Mouse (Mus musculus): ENCODE measurements around the gene Gpr161. TPM values are rescaled to one million over a fixed set of nuclear protein-coding genes. Genes with fewer than 3 reads are reported as not detected.
A peak's percentile ranks its signal among the peaks of the same experiment; 100 is the strongest.

Gpr161 gene
- total and polyA plus RNA-seq, 3 experiments = 0.11 TPM; not detected in 2

DNA sequence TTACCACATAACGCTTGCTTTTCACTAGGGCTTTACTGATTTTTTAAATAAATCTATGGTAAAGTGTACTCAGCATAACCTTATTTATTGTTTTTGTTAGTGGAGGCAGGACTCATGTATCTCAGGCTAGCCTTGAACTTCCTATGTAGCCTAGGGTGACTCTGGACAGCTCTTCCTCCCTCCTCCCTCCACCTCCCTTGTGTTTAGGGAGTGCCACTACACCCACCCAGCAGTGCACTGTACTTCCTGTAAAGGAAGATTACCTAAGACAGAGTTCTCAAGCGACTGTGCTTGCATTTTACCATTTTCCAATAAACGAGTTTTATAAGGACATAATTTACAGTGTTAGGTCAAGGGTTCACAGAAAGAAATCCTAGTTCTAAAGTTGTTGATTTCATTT lies 37.2 kb downstream of the Gpr161 start:
- TF ChIP-seq CTCF (IDR thresholded peaks at IDR 0.05; ENCODE audit: low read depth, low read length) = no peak
- no peak for TF ChIP-seq GATA1 (IDR thresholded peaks at IDR 0.05; ENCODE audit: borderline replicate concordance, low read length)
- no peak for TF ChIP-seq TAL1 (conservative IDR thresholded peaks at IDR 0.05; ENCODE audit: low read depth, low read length)
- no peak for TF ChIP-seq GATA2 (IDR thresholded peaks at IDR 0.05; ENCODE audit: borderline replicate concordance, low read depth, low read length)
- no peak for TF ChIP-seq POLR2AphosphoS5 (IDR thresholded peaks at IDR 0.05; ENCODE audit: insufficient replicate concordance, low read depth, low read length)
- no peak for ATAC-seq (ENCODE audit: extremely low read depth, insufficient number of reproducible peaks, low FRiP score, poor library complexity, severe bottlenecking)
- Histone ChIP-seq H3K9me3 (replicated peaks) (no peaks in the 10 kb centered on the region), H3K4me1 (ENCODE audit: insufficient read depth, low read depth, low read length) (peaks cover 2% of the 10 kb centered on the region; the same call in 1 of the 2 replicates), H3K27me3 (ENCODE audit: insufficient read depth, low read length) (no peaks in the 10 kb centered on the region), H3K4me3 (ENCODE audit: low read depth, low read length) (no peak overlapping the region), H3K36me3 (replicated peaks) (peaks cover 58% of the 10 kb centered on the region)
- DNase-seq (ENCODE audit: low spot score) = no peak

DNA sequence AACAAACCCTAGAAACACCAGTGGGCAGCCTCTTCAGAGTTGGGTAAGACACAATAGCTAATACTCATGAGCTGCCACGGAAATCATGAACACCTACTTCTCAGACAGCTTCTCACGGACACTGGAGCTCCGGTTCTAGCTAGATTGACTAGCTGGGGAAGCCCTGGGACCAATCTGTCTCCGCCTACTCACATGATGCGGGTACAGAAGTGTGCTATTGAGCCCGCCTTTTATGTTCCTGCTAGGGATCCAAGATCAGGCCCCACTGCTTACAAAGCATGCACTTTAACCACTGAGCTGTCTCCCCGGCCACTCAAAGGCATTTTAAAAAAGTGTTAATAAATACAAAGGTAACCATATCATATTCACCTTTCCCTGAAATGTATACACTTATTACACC lies 46.5 kb downstream of the Gpr161 start:
- peaks cover 11% of the 10 kb centered on the region for H3K4me1 ChIP-seq (ENCODE audit: insufficient read depth, low read depth, low read length)
- no peak overlapping the region for H3K4me3 ChIP-seq (ENCODE audit: low read depth, low read length)
- no peaks in the 10 kb centered on the region for H3K27me3 ChIP-seq (ENCODE audit: insufficient read depth, low read length)
- ATAC-seq (ENCODE audit: extremely low read depth, insufficient number of reproducible peaks, low FRiP score, poor library complexity, severe bottlenecking) (no peak), DNase-seq (ENCODE audit: low spot score) (no peak)
- peaks cover 40% of the 10 kb centered on the region for H3K36me3 ChIP-seq (replicated peaks)
- H3K9me3 ChIP-seq (replicated peaks) = no peaks in the 10 kb centered on the region
- no peak for TF ChIP-seq POLR2AphosphoS5 (IDR thresholded peaks at IDR 0.05; ENCODE audit: insufficient replicate concordance, low read depth, low read length)
- no peak for TF ChIP-seq TAL1 (conservative IDR thresholded peaks at IDR 0.05; ENCODE audit: low read depth, low read length)
- no peak for TF ChIP-seq GATA1 (IDR thresholded peaks at IDR 0.05; ENCODE audit: borderline replicate concordance, low read length)
- TF ChIP-seq GATA2 (IDR thresholded peaks at IDR 0.05; ENCODE audit: borderline replicate concordance, low read depth, low read length) = no peak
- TF ChIP-seq CTCF (IDR thresholded peaks at IDR 0.05; ENCODE audit: low read depth, low read length) = no peak

DNA sequence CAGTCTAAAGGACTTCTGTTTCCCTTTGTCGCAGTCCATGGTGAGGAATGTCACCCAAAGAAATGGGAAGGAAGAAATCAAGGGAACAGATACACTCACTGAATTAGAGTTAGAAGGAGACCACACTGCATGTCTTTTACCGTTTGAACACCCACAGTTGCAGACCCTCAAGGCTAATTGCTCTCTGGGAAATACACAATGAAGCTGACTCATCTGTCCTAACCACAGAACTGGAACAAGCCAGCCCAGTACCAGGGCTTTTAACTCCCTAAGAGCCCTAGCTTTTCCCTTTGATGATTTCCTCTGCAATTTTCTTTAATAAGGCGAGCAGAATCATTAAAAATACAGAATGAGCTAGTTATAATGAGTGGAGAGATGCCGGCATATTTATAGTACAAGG lies 48.9 kb downstream of the Gpr161 start:
- TF ChIP-seq GATA1 (IDR thresholded peaks at IDR 0.05; ENCODE audit: borderline replicate concordance, low read length) (no peak), CTCF (IDR thresholded peaks at IDR 0.05; ENCODE audit: low read depth, low read length) (no peak), POLR2AphosphoS5 (IDR thresholded peaks at IDR 0.05; ENCODE audit: insufficient replicate concordance, low read depth, low read length) (no peak), TAL1 (conservative IDR thresholded peaks at IDR 0.05; ENCODE audit: low read depth, low read length) (no peak), GATA2 (IDR thresholded peaks at IDR 0.05; ENCODE audit: borderline replicate concordance, low read depth, low read length) (no peak)
- no peak overlapping the region for H3K4me3 ChIP-seq (ENCODE audit: low read depth, low read length)
- DNase-seq (ENCODE audit: low spot score) (no peak), ATAC-seq (ENCODE audit: extremely low read depth, insufficient number of reproducible peaks, low FRiP score, poor library complexity, severe bottlenecking) (peak; percentile 54; the same call in 1 of the 2 replicates)
- peaks cover 11% of the 10 kb centered on the region for H3K4me1 ChIP-seq (ENCODE audit: insufficient read depth, low read depth, low read length)
- H3K9me3 ChIP-seq (replicated peaks) = no peaks in the 10 kb centered on the region
- H3K36me3 ChIP-seq (replicated peaks) = peaks cover 30% of the 10 kb centered on the region
- no peaks in the 10 kb centered on the region for H3K27me3 ChIP-seq (ENCODE audit: insufficient read depth, low read length)

DNA sequence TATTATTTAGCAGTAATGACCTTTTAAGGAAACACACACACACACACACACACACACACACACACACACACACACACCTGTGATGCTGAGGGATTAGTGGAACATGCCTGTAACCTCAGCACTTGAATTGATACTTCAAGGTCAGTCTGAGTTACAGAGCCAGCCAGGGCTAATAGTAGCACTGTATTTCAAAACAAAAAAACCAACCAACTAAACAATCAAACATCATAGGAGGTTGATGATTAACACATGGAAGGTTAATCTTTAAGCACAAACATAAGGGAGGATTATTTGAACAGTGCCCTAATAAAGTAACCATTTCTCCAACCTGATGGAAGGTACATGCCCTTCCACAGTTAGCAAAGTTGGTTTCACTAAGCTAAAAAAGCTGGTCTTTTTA lies 53.0 kb downstream of the Gpr161 start:
- DNase-seq (ENCODE audit: low spot score) (no peak), ATAC-seq (ENCODE audit: extremely low read depth, insufficient number of reproducible peaks, low FRiP score, poor library complexity, severe bottlenecking) (no peak)
- no peak overlapping the region for H3K4me3 ChIP-seq (ENCODE audit: low read depth, low read length)
- TF ChIP-seq TAL1 (conservative IDR thresholded peaks at IDR 0.05; ENCODE audit: low read depth, low read length) (no peak), POLR2AphosphoS5 (IDR thresholded peaks at IDR 0.05; ENCODE audit: insufficient replicate concordance, low read depth, low read length) (no peak), GATA2 (IDR thresholded peaks at IDR 0.05; ENCODE audit: borderline replicate concordance, low read depth, low read length) (no peak), CTCF (IDR thresholded peaks at IDR 0.05; ENCODE audit: low read depth, low read length) (no peak), GATA1 (IDR thresholded peaks at IDR 0.05; ENCODE audit: borderline replicate concordance, low read length) (no peak)
- peaks cover 11% of the 10 kb centered on the region for H3K4me1 ChIP-seq (ENCODE audit: insufficient read depth, low read depth, low read length)
- no peaks in the 10 kb centered on the region for H3K9me3 ChIP-seq (replicated peaks)
- H3K36me3 ChIP-seq (replicated peaks) = peaks cover 43% of the 10 kb centered on the region
- no peaks in the 10 kb centered on the region for H3K27me3 ChIP-seq (ENCODE audit: insufficient read depth, low read length)

DNA sequence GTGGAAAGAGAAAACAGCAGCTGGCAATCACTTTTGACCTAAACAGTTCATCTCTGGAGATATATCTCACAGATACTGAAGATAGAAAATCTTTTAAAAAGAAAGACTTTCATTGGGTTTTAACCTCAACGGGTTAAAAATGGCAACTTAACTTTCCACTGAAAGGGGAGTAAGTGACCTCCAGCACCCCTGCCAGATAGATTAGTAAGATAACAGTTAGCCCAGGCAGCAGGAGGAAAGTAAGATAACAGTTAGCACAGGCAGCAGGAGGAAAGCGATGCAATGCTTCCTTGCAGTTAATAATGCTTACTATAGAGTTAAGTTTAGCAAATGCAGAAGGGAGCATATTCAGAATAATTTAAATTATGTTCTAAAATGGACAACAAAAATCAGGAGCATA lies 60.8 kb downstream of the Gpr161 start:
- DNase-seq (ENCODE audit: low spot score) (peak; percentile 3), ATAC-seq (ENCODE audit: extremely low read depth, insufficient number of reproducible peaks, low FRiP score, poor library complexity, severe bottlenecking) (peak; percentile 98)
- H3K4me3 ChIP-seq (ENCODE audit: low read depth, low read length) = no peak overlapping the region
- no peaks in the 10 kb centered on the region for H3K9me3 ChIP-seq (replicated peaks)
- H3K4me1 ChIP-seq (ENCODE audit: insufficient read depth, low read depth, low read length) = peaks cover 33% of the 10 kb centered on the region
- peaks cover 32% of the 10 kb centered on the region for H3K36me3 ChIP-seq (replicated peaks)
- no peaks in the 10 kb centered on the region for H3K27me3 ChIP-seq (ENCODE audit: insufficient read depth, low read length)
- no peak for TF ChIP-seq CTCF (IDR thresholded peaks at IDR 0.05; ENCODE audit: low read depth, low read length)
- no peak for TF ChIP-seq GATA1 (IDR thresholded peaks at IDR 0.05; ENCODE audit: borderline replicate concordance, low read length)
- no peak for TF ChIP-seq POLR2AphosphoS5 (IDR thresholded peaks at IDR 0.05; ENCODE audit: insufficient replicate concordance, low read depth, low read length)
- TF ChIP-seq GATA2 (IDR thresholded peaks at IDR 0.05; ENCODE audit: borderline replicate concordance, low read depth, low read length) = peak; percentile 74; the same call in 1 of the 2 replicates
- TF ChIP-seq TAL1 (conservative IDR thresholded peaks at IDR 0.05; ENCODE audit: low read depth, low read length) = peak; percentile 85

DNA sequence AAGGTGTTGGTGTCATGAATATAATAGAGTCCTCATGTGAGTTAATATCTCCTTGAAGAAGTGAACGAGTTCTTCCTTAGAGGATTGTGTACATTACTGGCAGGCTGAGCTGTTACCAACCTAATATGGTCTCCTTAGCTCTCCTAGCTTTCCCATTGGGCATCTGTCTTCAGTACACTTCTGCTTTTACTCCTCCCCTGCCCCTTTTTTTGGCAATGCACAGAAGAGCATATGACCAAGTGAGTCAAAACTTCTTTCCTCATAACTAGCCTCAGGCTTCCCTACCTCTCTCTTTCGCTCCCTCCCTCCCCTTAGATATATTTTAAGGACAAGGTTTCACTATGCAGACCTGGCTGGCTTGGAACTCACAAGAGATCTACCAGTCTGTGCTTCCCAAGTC lies 67.7 kb downstream of the Gpr161 start:
- peaks cover 8% of the 10 kb centered on the region; the same call in 1 of the 2 replicates for H3K4me1 ChIP-seq (ENCODE audit: insufficient read depth, low read depth, low read length)

More for the DNA sequence above, 67.7 kb downstream of the Gpr161 start:
- no peak for DNase-seq (ENCODE audit: low spot score)
- TF ChIP-seq TAL1 (conservative IDR thresholded peaks at IDR 0.05; ENCODE audit: low read depth, low read length) (no peak), GATA2 (IDR thresholded peaks at IDR 0.05; ENCODE audit: borderline replicate concordance, low read depth, low read length) (no peak), GATA1 (IDR thresholded peaks at IDR 0.05; ENCODE audit: borderline replicate concordance, low read length) (no peak), POLR2AphosphoS5 (IDR thresholded peaks at IDR 0.05; ENCODE audit: insufficient replicate concordance, low read depth, low read length) (no peak)
- Histone ChIP-seq H3K36me3 (replicated peaks) (peaks cover 21% of the 10 kb centered on the region), H3K4me3 (ENCODE audit: low read depth, low read length) (no peak overlapping the region), H3K27me3 (ENCODE audit: insufficient read depth, low read length) (no peaks in the 10 kb centered on the region), H3K9me3 (replicated peaks) (no peaks in the 10 kb centered on the region)
- no peak for ATAC-seq (ENCODE audit: extremely low read depth, insufficient number of reproducible peaks, low FRiP score, poor library complexity, severe bottlenecking)

All from G1E (cell line).